Mouse (Mus musculus): ENCODE data around the gene Cdh13.

GRCm38 (mm10) chr8:118965101-118965840 lies 681.7 kb downstream of the Cdh13 start:
- TF ChIP-seq POLR2A (IDR thresholded peaks at IDR 0.05; ENCODE audit: borderline replicate concordance, control insufficient read depth, low read depth, low read length) (no peak), CTCF (IDR thresholded peaks at IDR 0.05; ENCODE audit: control insufficient read depth, insufficient read depth, low read length) (no peak)

Measured in bone marrow, adult 2 months (tissue).